Mouse (Mus musculus) liver, embryonic 12.5 days (tissue): Measurements from ENCODE around the gene Hoxc6. TPM values are rescaled to one million over a fixed set of nuclear protein-coding genes. Genes with fewer than 3 reads are reported as not detected.

Experiments used
- ATAC-seq: fragments of 200-750 bp; cut with Nextera tagmentation; 2 replicates; pipeline ENCODE4 v1.8.0; 2017; ENCODE audit warnings: moderate number of reproducible peaks, mild to moderate bottlenecking, moderate library complexity
- H3K27ac ChIP-seq: fragments of 300-500 bp; sonication (generic); 2 replicates; pipeline ENCODE4 v1.5.1; 2016; ENCODE audit warnings: mild to moderate bottlenecking
- H3K27me3 ChIP-seq: fragments of 300-500 bp; sonication (generic); replicated peaks from 2 replicates; pipeline ENCODE4 v1.6.1; 2016; ENCODE audit warnings: mild to moderate bottlenecking, moderate library complexity
- H3K36me3 ChIP-seq: fragments of 300-500 bp; sonication (generic); 2 replicates; pipeline ENCODE4 v1.6.1; 2016; ENCODE audit warnings: mild to moderate bottlenecking, moderate library complexity
- H3K4me1 ChIP-seq: fragments of 300-500 bp; sonication (generic); 2 replicates; pipeline ENCODE4 v1.6.1; 2016
- H3K4me2 ChIP-seq: fragments of 300-500 bp; sonication (generic); 2 replicates; pipeline ENCODE4 v1.6.1; 2016; ENCODE audit warnings: mild to moderate bottlenecking, moderate library complexity
- H3K4me3 ChIP-seq: fragments of 300-500 bp; sonication (generic); 2 replicates; pipeline ENCODE4 v1.5.1; 2016; ENCODE audit warnings: mild to moderate bottlenecking, moderate library complexity
- H3K9ac ChIP-seq: fragments of 300-500 bp; sonication (generic); 2 replicates; pipeline ENCODE4 v1.6.1; 2016; ENCODE audit warnings: mild to moderate bottlenecking, moderate library complexity
- H3K9me3 ChIP-seq: fragments of 300-500 bp; sonication (generic); replicated peaks from 2 replicates; pipeline ENCODE4 v1.6.1; 2016; ENCODE audit warnings: mild to moderate bottlenecking, moderate library complexity
- WGBS: fragments of 180-500 bp; shearing (Covaris S2); methylation state at CpG from one replicate; pipeline ENCODE4 v1.1.7; 2016; ENCODE audit not compliant: insufficient replicate concordance; 5-methylcytosine and 5-hydroxymethylcytosine counted together
- polyA plus RNA-seq: library from polyadenylated mRNA; unstranded; fragments of >200 nt; fragmentation: Nextera tagmentation; extraction: Ambion mirVana; gene quantifications from 2 replicates; pipeline ENCODE4 v1.2.1, GENCODE M21; 2016

The Hoxc6 gene
- polyA plus RNA-seq, 1 experiment from 2014 or later = 0.17 TPM

- Histone ChIP-seq H3K27ac (no peak overlapping the region), H3K9me3 (no peaks in the 10 kb centered on the region)
- no peak for ATAC-seq
Measured at GRCm38 (mm10) chr15:102998608-102999182, 638 bp downstream of the Hoxc6 start.

GRCm38 (mm10) chr15:102999183-102999831 lies 1.2 kb downstream of the Hoxc6 start:
- peak overlapping the region; percentile 69 for H3K4me2 ChIP-seq
- H3K9ac ChIP-seq = peak overlapping the region; percentile 19; the same call in 1 of the 2 replicates
- H3K27me3 ChIP-seq = peaks cover 100% of the 10 kb centered on the region
- H3K36me3 ChIP-seq = no peaks in the 10 kb centered on the region
- ATAC-seq = peak; percentile 65
- no peak overlapping the region for H3K27ac ChIP-seq
- H3K4me1 ChIP-seq = peaks cover 17% of the 10 kb centered on the region; the same call in 1 of the 2 replicates
- peak overlapping the region; percentile 48 for H3K4me3 ChIP-seq
- no peaks in the 10 kb centered on the region for H3K9me3 ChIP-seq
- 2% methylated on average over 33 of the region's 33 CpGs for WGBS

More at GRCm38 (mm10) chr15:102998608-102999182, 638 bp downstream of the Hoxc6 start:
- Histone ChIP-seq H3K27me3 (peaks cover 100% of the 10 kb centered on the region), H3K4me1 (peaks cover 17% of the 10 kb centered on the region; the same call in 1 of the 2 replicates), H3K9ac (peak overlapping the region; percentile 19; the same call in 1 of the 2 replicates), H3K4me3 (peak overlapping the region; percentile 48), H3K36me3 (no peaks in the 10 kb centered on the region), H3K4me2 (peak overlapping the region; percentile 69)
- WGBS = 1% methylated on average over 19 of the region's 19 CpGs

GRCm38 (mm10) chr15:102999955-103000354 lies 1.9 kb downstream of the Hoxc6 start:
- H3K4me1 ChIP-seq = peaks cover 17% of the 10 kb centered on the region; the same call in 1 of the 2 replicates
- peak overlapping the region; percentile 48; the same call in 1 of the 2 replicates for H3K4me3 ChIP-seq
- H3K9me3 ChIP-seq = no peaks in the 10 kb centered on the region
- peaks cover 100% of the 10 kb centered on the region for H3K27me3 ChIP-seq
- H3K9ac ChIP-seq = no peak overlapping the region
- WGBS = 8% methylated on average over 10 of the region's 11 CpGs
- peak overlapping the region; percentile 69 for H3K4me2 ChIP-seq
- no peak overlapping the region for H3K27ac ChIP-seq
- no peaks in the 10 kb centered on the region for H3K36me3 ChIP-seq
- 0 out of 2 replicates have a peak, but pooled peaks have one; percentile 42 for ATAC-seq

- Histone ChIP-seq H3K27ac (no peak overlapping the region), H3K27me3 (peaks cover 100% of the 10 kb centered on the region), H3K4me3 (no peak overlapping the region; the same call in 1 of the 2 replicates), H3K9me3 (no peaks in the 10 kb centered on the region), H3K4me1 (peaks cover 17% of the 10 kb centered on the region; the same call in 1 of the 2 replicates), H3K4me2 (peak overlapping the region; percentile 22; the same call in 1 of the 2 replicates), H3K9ac (no peak overlapping the region), H3K36me3 (no peaks in the 10 kb centered on the region)
- 8% methylated on average over 24 of the region's 24 CpGs for WGBS
- ATAC-seq = no peak
Measured at GRCm38 (mm10) chr15:103000501-103000901, 2.4 kb downstream of the Hoxc6 start.

- Histone ChIP-seq H3K36me3 (no peaks in the 10 kb centered on the region), H3K4me3 (no peak overlapping the region), H3K27me3 (peaks cover 100% of the 10 kb centered on the region), H3K4me1 (peaks cover 17% of the 10 kb centered on the region; the same call in 1 of the 2 replicates), H3K27ac (no peak overlapping the region), H3K4me2 (no peak overlapping the region), H3K9ac (no peak overlapping the region), H3K9me3 (no peaks in the 10 kb centered on the region)
- ATAC-seq = no peak
- 33% methylated on average over 2 of the region's 2 CpGs for WGBS
Measured at GRCm38 (mm10) chr15:103001370-103001769, 3.3 kb downstream of the Hoxc6 start.

GRCm38 (mm10) chr15:103002156-103002555 lies 4.1 kb downstream of the Hoxc6 start:
- H3K4me1 ChIP-seq = peaks cover 17% of the 10 kb centered on the region; the same call in 1 of the 2 replicates
- no peak for ATAC-seq
- H3K9ac ChIP-seq = no peak overlapping the region
- H3K4me2 ChIP-seq = no peak overlapping the region
- H3K27ac ChIP-seq = no peak overlapping the region
- 17% methylated on average over 4 of the region's 4 CpGs for WGBS
- H3K27me3 ChIP-seq = peaks cover 100% of the 10 kb centered on the region
- no peaks in the 10 kb centered on the region for H3K36me3 ChIP-seq
- no peak overlapping the region for H3K4me3 ChIP-seq
- no peaks in the 10 kb centered on the region for H3K9me3 ChIP-seq

GRCm38 (mm10) chr15:103002821-103003448 lies 4.9 kb downstream of the Hoxc6 start:
- Histone ChIP-seq H3K27me3 (peaks cover 100% of the 10 kb centered on the region), H3K36me3 (no peaks in the 10 kb centered on the region), H3K9me3 (no peaks in the 10 kb centered on the region), H3K9ac (no peak overlapping the region), H3K4me1 (peaks cover 17% of the 10 kb centered on the region; the same call in 1 of the 2 replicates), H3K27ac (no peak overlapping the region), H3K4me2 (no peak overlapping the region), H3K4me3 (no peak overlapping the region)
- ATAC-seq = no peak
- 9% methylated on average over 13 of the region's 13 CpGs for WGBS

GRCm38 (mm10) chr15:103005308-103005707 lies 7.3 kb downstream of the Hoxc6 start:
- Histone ChIP-seq H3K9me3 (no peaks in the 10 kb centered on the region), H3K27ac (no peak overlapping the region), H3K4me3 (no peak overlapping the region), H3K9ac (no peak overlapping the region), H3K36me3 (no peaks in the 10 kb centered on the region), H3K27me3 (peaks cover 100% of the 10 kb centered on the region), H3K4me1 (0 out of 2 replicates have a peak, but pooled peaks cover 4% of the 10 kb centered on the region), H3K4me2 (no peak overlapping the region)
- WGBS = 3% methylated on average over 17 of the region's 17 CpGs
- no peak for ATAC-seq

GRCm38 (mm10) chr15:103005797-103006196 lies 7.7 kb downstream of the Hoxc6 start:
- WGBS = 9% methylated on average over 5 of the region's 5 CpGs
- Histone ChIP-seq H3K4me3 (no peak overlapping the region), H3K27me3 (peaks cover 100% of the 10 kb centered on the region), H3K4me1 (no peaks in the 10 kb centered on the region), H3K9me3 (no peaks in the 10 kb centered on the region), H3K4me2 (no peak overlapping the region), H3K36me3 (no peaks in the 10 kb centered on the region), H3K9ac (no peak overlapping the region), H3K27ac (no peak overlapping the region)
- no peak for ATAC-seq

- Histone ChIP-seq H3K4me2 (no peak overlapping the region), H3K27me3 (peaks cover 100% of the 10 kb centered on the region), H3K27ac (no peak overlapping the region), H3K36me3 (no peaks in the 10 kb centered on the region), H3K4me3 (no peak overlapping the region), H3K9ac (no peak overlapping the region), H3K9me3 (no peaks in the 10 kb centered on the region), H3K4me1 (no peaks in the 10 kb centered on the region)
- 21% methylated on average over 1 of the region's 1 CpGs for WGBS
- no peak for ATAC-seq
Measured at GRCm38 (mm10) chr15:103006326-103006725, 8.3 kb downstream of the Hoxc6 start.

GRCm38 (mm10) chr15:103009265-103010111 lies 11.4 kb downstream of the Hoxc6 start:
- ATAC-seq = no peak
- no peak overlapping the region for H3K27ac ChIP-seq

More at GRCm38 (mm10) chr15:103009265-103010111, 11.4 kb downstream of the Hoxc6 start:
- no peaks in the 10 kb centered on the region for H3K36me3 ChIP-seq
- H3K4me3 ChIP-seq = 0 out of 2 replicates have a peak overlapping the region, but pooled peaks have one; percentile 3
- WGBS = 4% methylated on average over 27 of the region's 27 CpGs
- no peaks in the 10 kb centered on the region for H3K9me3 ChIP-seq
- peaks cover 99% of the 10 kb centered on the region for H3K27me3 ChIP-seq
- no peak overlapping the region for H3K9ac ChIP-seq
- 0 out of 2 replicates have a peak, but pooled peaks cover 4% of the 10 kb centered on the region for H3K4me1 ChIP-seq
- H3K4me2 ChIP-seq = no peak overlapping the region; the same call in 1 of the 2 replicates
